Mouse (Mus musculus) liver, embryonic 14.5 days (tissue): ENCODE data around the gene Adamts8. TPM values are rescaled to one million over a fixed set of nuclear protein-coding genes. Genes with fewer than 3 reads are reported as not detected.

Experiments
- ATAC-seq: fragments of 200-750 bp; cut with Nextera tagmentation; 2 replicates; pipeline ENCODE4 v1.8.0; 2017; ENCODE audit warnings: moderate number of reproducible peaks, mild to moderate bottlenecking, moderate library complexity; ENCODE audit not compliant: insufficient read depth
- DNase-seq, 3 experiments: peaks; one replicate each; pipeline ENCODE4 v3.0.0-alpha.2; 2012 to 2013; ENCODE audit warnings: low read depth in 3 of 3, low spot score in 3 of 3
- H3K27ac ChIP-seq: fragments of 300-500 bp; sonication (generic); 2 replicates; pipeline ENCODE4 v1.5.1; 2014; ENCODE audit warnings: moderate library complexity, mild to moderate bottlenecking, control low read depth, inconsistent platforms
- H3K27me3 ChIP-seq: fragments of 300-500 bp; sonication (generic); 2 replicates; pipeline ENCODE4 v1.6.1; 2014; ENCODE audit warnings: mild to moderate bottlenecking, low read length, moderate library complexity; ENCODE audit not compliant: control insufficient read depth, insufficient read depth
- H3K36me3 ChIP-seq: fragments of 300-500 bp; sonication (generic); replicated peaks from 2 replicates; pipeline ENCODE4 v1.6.1; 2014; ENCODE audit warnings: low read depth; ENCODE audit not compliant: control insufficient read depth, insufficient read depth
- H3K4me1 ChIP-seq, 2 experiments: fragments of 200-500 bp in 1 of 2; fragments of 300-500 bp in 1 of 2; sonication (generic) in 1 of 2; replicated peaks; 2 replicates each; pipeline ENCODE4 v1.6.1; 2012 to 2014; ENCODE audit warnings: antibody characterized with exemption in 1 of 2, inconsistent platforms in 1 of 2, low read length in 1 of 2; ENCODE audit not compliant: control insufficient read depth in 2 of 2, insufficient read depth in 2 of 2
- H3K4me2 ChIP-seq: fragments of 300-500 bp; sonication (generic); 2 replicates; pipeline ENCODE4 v1.6.1; 2014; ENCODE audit warnings: low read depth, mild to moderate bottlenecking, control low read depth, moderate library complexity
- H3K4me3 ChIP-seq, 2 experiments: fragments of 200-500 bp in 1 of 2; fragments of 300-500 bp in 1 of 2; sonication (generic) in 1 of 2; 2 replicates each; pipeline ENCODE4 v1.5.1; 2012 to 2014; ENCODE audit warnings: low read depth in 2 of 2, low read length in 2 of 2, mild to moderate bottlenecking in 2 of 2, control low read depth in 1 of 2, inconsistent platforms in 1 of 2, moderate library complexity in 1 of 2; ENCODE audit not compliant: insufficient read depth in 1 of 2
- H3K9ac ChIP-seq: fragments of 300-500 bp; sonication (generic); replicated peaks from 2 replicates; pipeline ENCODE4 v1.6.1; 2014; ENCODE audit warnings: mild to moderate bottlenecking, control low read depth, moderate library complexity
- H3K9me3 ChIP-seq: fragments of 300-500 bp; sonication (generic); 2 replicates; pipeline ENCODE4 v1.6.1; 2016; ENCODE audit warnings: low read length, mixed read lengths; ENCODE audit not compliant: control insufficient read depth
- CTCF ChIP-seq: IDR thresholded peaks from 2 replicates; pipeline ENCODE4 v1.5.1; 2016; ENCODE audit warnings: antibody characterized with exemption, low read depth, control low read depth
- EP300 ChIP-seq: IDR thresholded peaks from 2 replicates; pipeline ENCODE4 v1.6.1; 2016; ENCODE audit warnings: antibody characterized with exemption, low read depth
- WGBS: fragments of 180-500 bp; shearing (Covaris S2); extraction: QIAGEN DNeasy Blood & Tissue Kit; methylation state at CpG from one replicate; pipeline ENCODE4 v1.1.7; 2014; ENCODE audit not compliant: insufficient replicate concordance; 5-methylcytosine and 5-hydroxymethylcytosine counted together
- polyA plus RNA-seq, 2 experiments: library from polyadenylated mRNA; depleted of rRNA in 1 of 2; stranded (reverse) in 1 of 2; unstranded in 1 of 2; fragments of >200 nt; fragmentation: Nextera tagmentation in 1 of 2; extraction: Ambion mirVana in 1 of 2; gene quantifications; 2 replicates each; pipeline versions ENCODE4 v1.2.1 to v1.2.3; 2012 to 2014

Gene Adamts8
- polyA plus RNA-seq, 2 experiments = 0.04 to 0.07 TPM

GRCm38 (mm10) chr9:30949422-30949821 lies 7.1 kb downstream of the Adamts8 start:
- DNase-seq (no peak), ATAC-seq (no peak)
- Histone ChIP-seq H3K4me1 (no peaks in the 10 kb centered on the region), H3K9me3 (no peaks in the 10 kb centered on the region), H3K4me2 (no peak overlapping the region), H3K9ac (no peak overlapping the region), H3K36me3 (no peaks in the 10 kb centered on the region), H3K4me3 (no peak overlapping the region), H3K27me3 (peaks cover 3% of the 10 kb centered on the region), H3K27ac (no peak overlapping the region)
- TF ChIP-seq EP300 (no peak), CTCF (no peak)
- WGBS = 43% methylated on average over 3 of the region's 3 CpGs

GRCm38 (mm10) chr9:30949971-30950370 lies 7.6 kb downstream of the Adamts8 start:
- no peak for DNase-seq
- no peak for TF ChIP-seq EP300
- TF ChIP-seq CTCF = no peak
- no peak for ATAC-seq
- 58% methylated on average over 4 of the region's 4 CpGs for WGBS
- no peak overlapping the region for H3K27ac ChIP-seq
- H3K4me1 ChIP-seq = no peaks in the 10 kb centered on the region
- no peaks in the 10 kb centered on the region for H3K9me3 ChIP-seq
- H3K27me3 ChIP-seq = no peaks in the 10 kb centered on the region
- no peak overlapping the region for H3K4me2 ChIP-seq
- no peak overlapping the region for H3K9ac ChIP-seq
- no peak overlapping the region for H3K4me3 ChIP-seq
- no peaks in the 10 kb centered on the region for H3K36me3 ChIP-seq

DNA sequence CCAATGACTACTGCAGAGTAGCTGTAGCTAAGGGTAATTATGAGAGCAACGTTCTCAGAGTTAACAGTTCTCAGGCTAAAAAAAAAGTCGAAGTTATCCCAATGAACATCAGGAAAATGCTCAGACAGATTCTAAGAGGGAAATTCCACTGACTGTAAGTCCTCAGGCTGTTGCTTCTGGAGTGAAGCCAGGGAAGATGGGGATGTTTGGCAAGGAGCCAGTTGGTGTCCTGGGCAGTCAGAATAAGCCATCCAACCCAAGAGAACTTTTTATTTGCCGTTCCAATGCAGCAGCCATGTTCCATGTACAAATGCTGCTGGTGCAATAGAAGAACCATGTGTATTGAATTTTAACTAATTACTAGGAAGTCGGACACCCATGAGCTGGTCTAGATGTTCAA lies 8.2 kb downstream of the Adamts8 start:
- Histone ChIP-seq H3K9me3 (no peaks in the 10 kb centered on the region), H3K27ac (no peak overlapping the region)
- 71% methylated on average over 4 of the region's 4 CpGs for WGBS

GRCm38 (mm10) chr9:30951461-30951860 lies 9.1 kb downstream of the Adamts8 start:
- no peak for ATAC-seq
- Histone ChIP-seq H3K9me3 (no peaks in the 10 kb centered on the region), H3K9ac (no peak overlapping the region), H3K27ac (no peak overlapping the region), H3K4me1 (no peaks in the 10 kb centered on the region), H3K4me2 (no peak overlapping the region), H3K36me3 (no peaks in the 10 kb centered on the region), H3K27me3 (no peaks in the 10 kb centered on the region), H3K4me3 (no peak overlapping the region)
- DNase-seq = no peak
- WGBS = 67% methylated on average over 5 of the region's 5 CpGs
- TF ChIP-seq EP300 (no peak), CTCF (no peak)

More for the DNA sequence above, 8.2 kb downstream of the Adamts8 start:
- DNase-seq (no peak), ATAC-seq (no peak)
- Histone ChIP-seq H3K4me1 (no peaks in the 10 kb centered on the region), H3K36me3 (no peaks in the 10 kb centered on the region), H3K9ac (no peak overlapping the region), H3K27me3 (no peaks in the 10 kb centered on the region), H3K4me2 (no peak overlapping the region), H3K4me3 (no peak overlapping the region)
- TF ChIP-seq CTCF = no peak
- TF ChIP-seq EP300 = no peak

- no peak for DNase-seq
- ATAC-seq = no peak
- Histone ChIP-seq H3K4me1 (no peaks in the 10 kb centered on the region), H3K9ac (no peak overlapping the region), H3K27ac (no peak overlapping the region), H3K4me3 (no peak overlapping the region), H3K27me3 (no peaks in the 10 kb centered on the region), H3K4me2 (no peak overlapping the region), H3K36me3 (no peaks in the 10 kb centered on the region), H3K9me3 (no peaks in the 10 kb centered on the region)
- no peak for TF ChIP-seq EP300
- TF ChIP-seq CTCF = peak; percentile 58
- WGBS = 40% methylated on average over 8 of the region's 8 CpGs
Observed at GRCm38 (mm10) chr9:30953287-30953686, 10.9 kb downstream of the Adamts8 start.
